Mouse (Mus musculus) 416B (cell line): Measurements from ENCODE around the gene Pappa.

ENCODE experiments used
- DNase-seq: peaks from one replicate; pipeline ENCODE4 v3.0.0; 2011; ENCODE audit warnings: low read depth

Pappa gene

DNA sequence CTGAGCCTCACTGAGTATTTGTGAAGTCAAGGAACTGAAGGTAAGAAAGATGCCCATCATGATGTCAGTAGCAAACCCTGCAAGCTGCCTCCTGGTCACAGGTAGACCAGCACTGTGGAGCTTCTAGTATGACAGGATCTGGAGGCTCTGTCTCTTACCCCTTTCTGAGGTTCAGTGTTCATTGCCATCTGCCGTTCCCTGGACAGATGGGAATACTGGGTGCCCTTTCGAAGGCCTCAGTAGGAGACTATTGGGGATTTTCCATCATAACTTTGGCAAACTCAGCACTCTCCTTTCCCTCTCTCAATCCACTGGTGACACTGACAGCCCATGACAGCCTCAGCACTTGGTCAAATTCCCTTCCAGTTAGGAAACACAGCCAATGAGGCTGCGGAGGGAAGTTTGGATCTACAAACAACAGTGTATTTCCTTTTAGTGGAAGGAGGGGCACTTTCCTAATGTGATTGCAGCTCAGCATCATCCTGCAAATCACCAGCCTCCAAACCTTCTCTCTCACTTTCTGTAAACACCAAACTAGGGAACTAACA lies 42.4 kb downstream of the Pappa start:
- no peak for DNase-seq

DNA sequence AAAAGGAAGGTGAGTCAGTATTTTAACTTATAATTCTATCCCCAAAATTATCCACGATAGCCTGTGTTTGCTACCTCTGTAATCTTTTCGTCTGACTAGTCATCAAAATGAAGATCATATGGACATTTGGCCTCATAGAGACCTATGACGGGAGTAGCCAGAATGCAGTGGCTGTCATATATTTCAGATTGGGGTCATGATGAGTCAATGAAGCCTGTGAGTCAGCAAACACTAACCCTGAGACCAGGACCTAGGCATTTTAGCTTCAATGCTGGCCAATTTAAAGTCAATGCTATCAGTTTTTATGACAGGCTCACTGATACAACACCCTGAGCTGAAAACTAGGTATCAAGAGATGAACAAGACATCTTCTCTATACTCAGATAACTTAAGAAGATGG lies 50.5 kb downstream of the Pappa start:
- DNase-seq = no peak

DNA sequence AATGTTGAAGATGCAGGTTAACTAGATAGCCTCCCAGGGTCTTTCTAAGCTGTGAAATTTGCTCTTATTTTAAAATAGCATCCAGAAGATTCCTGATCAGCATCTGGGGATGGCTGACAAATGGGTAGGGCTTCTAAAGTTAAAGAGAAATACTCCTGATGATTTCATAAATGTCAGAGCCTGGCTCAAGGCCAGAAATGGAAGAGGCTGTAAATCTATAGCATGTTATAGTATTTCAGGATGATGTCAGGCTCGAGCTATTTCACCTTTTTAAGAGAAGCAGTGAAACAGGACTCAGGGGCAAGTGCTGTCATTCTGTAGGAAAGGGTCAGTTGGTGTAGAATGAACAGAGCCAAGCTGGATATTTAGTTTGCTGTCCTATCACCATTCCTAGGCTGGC lies 54.2 kb downstream of the Pappa start:
- DNase-seq = no peak

DNA sequence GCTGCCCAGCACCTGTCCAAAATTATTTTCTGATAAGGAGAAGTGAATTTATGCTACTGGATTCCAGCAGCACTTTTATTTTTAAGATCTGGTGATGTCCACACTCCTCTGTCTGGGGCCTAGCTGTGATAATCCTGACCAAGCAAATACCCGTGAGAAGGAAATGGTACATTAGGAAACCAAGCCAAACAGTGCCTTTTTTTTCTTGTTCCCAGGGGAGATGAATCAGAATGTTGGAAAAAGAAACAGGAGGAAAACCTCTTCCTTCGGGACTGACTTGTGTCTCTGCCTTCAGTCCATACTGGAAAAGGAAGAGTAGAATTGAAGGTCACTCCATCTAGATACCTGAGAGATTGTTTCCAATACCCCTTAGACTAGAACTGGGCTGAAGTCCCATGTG lies 63.3 kb downstream of the Pappa start:
- DNase-seq = no peak

DNA sequence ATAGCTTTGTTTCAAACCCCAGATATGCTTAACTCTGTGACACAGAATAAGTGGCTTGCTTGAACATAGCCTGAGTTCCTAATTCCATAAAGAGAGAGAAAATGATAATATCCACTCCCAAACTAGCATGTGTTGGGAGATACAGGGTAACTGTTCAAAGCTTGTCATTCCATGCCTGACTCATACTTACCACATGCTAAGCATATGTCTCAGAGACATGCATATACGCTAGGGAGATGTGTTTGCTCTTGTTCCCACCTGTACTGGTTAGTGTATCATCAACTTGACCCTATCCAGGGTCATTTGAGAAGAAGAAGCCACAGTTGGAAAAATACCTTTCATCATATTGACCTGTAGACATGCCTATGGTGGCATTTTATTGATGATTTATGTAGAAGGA lies 63.7 kb downstream of the Pappa start:
- no peak for DNase-seq

DNA sequence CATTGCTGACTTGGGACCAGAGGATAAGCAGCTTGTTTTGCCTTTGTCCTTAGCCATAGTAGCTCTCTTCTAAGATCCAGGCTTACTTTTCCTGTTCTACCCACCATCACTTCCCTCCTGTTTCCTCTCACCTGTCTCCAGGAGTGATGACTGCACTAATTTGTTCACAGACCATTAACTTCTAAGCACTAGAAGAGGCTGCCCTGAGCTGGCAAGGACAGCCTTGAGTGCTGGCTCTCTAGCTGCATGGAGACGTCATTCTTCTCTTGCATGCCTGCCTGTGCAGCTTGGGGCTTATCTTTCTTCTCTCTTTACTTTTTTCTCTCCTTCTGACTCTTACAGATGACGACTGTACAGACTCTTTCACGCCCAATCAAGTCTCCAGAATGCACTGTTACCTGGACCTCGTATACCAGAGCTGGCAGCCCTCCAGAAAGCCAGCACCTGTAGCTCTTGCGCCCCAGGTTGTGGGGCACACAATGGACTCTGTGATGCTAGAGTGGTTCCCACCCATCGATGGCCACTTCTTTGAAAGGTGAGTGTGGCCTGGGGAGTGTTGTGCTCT lies 65.0 kb downstream of the Pappa start:
- no peak for DNase-seq

DNA sequence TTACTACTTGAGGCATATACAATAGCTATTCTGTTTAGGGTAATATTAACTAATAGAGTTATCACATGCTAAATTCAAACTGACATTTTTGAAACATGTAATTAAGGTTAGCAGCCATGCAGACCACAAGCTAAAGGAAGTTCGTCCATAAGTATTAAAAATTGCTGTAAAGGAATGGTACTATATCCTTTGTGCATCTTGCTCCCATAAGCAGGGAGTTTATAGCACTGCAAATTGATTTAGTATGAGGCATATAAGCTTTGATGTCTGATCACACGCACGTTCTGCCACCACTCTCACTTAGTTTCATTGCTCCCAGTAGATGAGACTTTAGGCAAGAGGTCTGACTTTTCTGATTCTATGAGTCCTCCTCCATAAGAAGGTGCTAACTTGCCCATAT lies 68.8 kb downstream of the Pappa start:
- no peak for DNase-seq

DNA sequence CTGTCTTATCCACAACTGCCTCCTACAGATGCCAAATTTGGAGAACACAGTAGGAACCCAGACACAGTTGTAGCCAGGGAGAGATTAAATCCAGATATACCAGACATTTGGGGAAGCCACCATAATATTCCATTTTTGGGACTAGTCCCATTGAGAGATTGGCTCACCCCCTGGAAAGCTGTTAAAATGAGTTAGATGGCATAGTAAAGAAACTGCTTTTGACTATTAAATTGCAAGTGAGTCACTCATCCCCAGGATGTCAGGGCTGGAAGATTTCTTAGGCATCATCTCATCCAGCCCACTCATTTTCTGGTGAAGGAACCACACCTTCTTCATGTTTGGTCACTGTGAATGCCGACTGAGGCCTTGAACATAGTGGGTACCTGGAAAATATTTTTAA lies 72.0 kb downstream of the Pappa start:
- DNase-seq = no peak

DNA sequence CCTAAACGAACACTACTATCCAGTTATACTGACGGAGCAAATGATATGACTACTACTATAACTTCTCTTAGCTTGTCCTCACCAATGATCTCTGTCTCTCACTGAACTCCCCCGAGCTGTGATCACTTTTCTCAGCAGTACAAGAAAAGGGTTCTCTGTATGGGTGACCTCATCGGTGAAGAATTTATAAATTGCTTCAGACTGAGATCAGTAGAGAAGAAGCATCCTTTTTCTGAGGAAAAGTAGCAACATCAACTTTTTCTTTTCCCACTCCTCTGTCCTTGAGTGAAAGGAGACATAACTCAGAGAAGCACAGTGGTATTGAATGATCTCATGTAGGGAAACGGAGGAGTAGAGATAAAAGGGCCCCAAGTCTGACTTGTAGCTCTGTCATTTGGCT lies 79.7 kb downstream of the Pappa start:
- DNase-seq = no peak

DNA sequence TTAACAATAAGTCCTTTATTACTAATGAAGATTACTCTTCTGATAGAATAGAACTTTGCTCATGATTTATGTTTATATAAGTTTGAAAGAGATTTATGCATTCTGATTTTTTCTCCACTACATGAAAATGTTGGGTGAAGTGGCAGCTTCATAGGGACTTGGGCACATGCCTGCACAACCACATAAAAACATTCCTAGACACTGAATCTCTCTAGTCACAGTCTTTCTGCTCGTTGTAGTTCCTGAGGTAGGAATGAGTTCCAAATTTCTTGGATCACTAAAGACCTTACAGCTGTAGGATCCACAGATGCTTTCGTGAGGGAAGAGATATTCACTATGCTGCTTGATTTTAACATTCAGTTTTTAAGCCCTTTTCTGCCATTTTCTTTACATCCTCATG lies 81.5 kb downstream of the Pappa start:
- no peak for DNase-seq

DNA sequence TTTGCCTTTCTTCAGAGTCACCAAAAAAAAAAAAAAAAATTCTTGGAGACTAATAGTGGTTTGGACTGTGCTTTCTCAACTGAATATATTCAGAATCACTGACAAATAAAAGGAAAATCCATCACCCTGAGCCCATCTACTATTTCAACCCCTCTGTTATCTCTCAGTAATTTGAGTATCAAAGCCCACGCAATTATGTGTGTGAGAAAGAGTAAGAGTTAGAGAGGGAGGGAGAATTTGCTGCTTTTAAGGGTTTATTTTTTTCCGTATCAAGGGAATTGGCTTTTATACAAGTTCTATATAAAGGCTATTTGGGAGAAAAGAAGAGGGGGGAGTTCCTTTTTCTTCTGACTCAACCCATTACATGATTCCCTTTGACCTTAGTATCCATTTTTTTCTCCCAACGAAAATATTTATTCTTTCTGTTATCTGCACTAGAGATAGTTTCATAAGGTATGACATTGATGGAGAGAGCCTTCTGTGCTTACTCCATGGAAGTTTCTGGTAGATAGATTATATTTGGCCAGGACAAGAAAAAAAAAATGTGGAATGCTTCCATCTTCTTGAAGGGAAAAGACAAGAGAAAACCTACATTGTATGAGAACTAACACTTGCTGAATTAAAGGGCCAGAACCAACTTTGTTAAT lies 85.5 kb downstream of the Pappa start:
- DNase-seq = no peak

DNA sequence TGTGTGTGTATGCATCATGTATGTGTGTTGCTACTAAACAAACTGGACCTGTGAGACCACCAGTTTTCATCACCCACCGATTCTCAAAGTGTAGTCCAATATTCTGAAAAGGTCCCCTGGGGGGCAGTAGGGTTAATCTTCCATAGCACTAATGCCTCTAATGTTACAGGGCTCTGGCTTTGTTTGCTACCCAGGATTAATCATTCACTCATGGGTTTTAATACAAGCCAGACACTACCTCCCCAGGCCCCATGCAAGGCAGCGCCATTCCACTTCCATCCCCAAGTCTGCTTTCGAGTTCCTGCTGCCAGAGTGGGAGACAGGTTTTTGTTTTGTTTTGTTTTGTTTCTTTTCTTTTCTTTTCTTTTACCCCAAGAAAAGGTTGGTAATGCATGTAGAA lies 92.7 kb downstream of the Pappa start:
- no peak for DNase-seq

DNA sequence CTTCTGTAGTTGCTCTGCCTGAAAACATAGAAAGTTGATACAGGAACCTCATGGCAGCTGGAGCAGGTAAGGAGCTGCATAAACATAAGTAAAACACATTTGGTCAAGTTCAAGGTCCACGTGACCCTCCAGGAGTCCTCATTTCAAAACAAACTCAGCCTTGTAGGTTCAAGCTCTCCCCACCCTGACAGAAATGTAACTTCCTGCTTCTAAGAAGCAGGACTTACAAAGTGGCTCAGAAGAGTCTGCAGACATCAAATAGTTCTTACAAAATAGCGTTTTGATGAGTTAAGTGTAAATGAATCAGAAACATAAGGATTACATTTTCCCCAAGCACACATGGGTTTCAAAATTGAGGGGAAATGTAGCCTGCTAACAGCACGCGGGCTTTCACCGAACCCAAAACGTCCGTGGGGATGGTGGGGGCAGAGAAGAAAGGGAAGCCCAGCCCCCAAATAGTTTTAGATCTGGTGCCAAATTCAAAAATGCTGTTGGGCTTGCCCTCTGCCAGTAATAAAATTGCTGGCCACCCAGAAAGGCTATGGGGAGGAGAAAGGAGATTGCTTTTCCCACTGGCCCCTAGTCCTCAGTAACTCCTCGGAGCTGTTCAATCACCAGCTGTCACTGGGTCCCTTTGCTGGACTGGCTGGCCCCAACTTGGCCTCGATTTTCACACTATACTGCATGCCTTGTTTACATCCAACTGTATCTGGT lies 93.8 kb downstream of the Pappa start:
- no peak for DNase-seq

DNA sequence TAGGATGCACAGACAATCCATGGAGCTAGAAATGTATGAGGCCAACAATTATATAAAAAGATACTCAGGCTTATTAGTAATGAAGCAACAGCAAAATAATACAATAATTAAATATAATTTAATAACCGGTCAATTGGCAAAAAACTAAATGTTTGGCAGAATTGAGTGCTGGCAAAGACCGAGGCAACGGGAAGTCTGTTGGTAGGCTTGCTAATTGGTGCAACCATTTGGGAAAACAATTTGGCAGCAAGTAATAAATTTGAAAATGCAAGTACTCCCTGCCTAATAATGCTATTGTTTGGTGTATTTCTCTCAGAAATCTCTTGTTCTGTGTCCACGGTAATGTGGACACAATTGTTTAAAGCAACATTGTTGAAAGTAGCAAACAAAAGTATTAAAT lies 99.9 kb downstream of the Pappa start:
- DNase-seq = no peak

DNA sequence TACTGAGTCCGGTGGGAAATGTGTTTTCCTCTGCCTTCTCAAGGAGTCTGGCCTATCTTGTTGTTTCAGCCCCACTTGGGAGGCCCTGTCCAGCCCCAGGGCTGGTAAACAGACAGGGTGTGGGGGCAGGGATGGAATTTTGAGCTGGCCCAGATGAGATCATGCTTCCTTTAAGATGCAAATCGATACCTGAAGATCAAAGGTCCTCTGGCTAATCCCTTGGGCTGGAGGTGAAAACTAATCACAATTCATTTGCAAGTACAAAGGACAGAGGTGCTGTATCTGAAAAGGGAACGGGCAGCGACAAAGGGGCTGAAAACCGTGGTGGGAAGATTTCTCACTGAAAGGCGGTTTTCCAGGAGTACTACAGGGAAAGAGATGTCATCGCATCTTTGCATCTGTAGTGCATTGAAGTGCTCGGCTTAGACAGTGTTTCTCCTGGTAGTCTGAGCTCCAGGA lies 114.6 kb downstream of the Pappa start:
- DNase-seq = no peak

DNA sequence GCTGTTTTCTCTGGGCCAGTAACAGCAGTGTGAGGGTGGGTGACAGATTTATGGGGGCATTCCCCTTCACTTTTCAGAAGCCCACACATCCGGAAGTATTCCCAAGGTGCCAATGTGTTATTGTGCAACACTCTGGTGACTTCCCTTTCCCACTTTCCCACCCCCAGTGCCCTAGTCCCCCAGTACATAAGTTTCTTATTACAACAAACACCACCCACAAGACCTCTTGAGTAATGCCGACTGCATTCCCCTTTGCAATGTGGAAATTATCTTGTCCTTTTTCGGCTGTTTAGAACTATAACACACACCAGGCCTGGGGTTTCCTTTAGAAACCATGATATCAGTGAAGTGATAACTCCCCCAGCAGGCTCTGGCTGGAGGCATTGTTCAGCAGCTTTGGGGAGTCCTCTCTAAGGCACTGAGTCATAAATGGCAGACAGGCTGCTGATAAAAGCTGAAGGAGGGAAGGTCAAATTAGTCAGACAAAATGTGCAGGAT lies 118.5 kb downstream of the Pappa start:
- no peak for DNase-seq

DNA sequence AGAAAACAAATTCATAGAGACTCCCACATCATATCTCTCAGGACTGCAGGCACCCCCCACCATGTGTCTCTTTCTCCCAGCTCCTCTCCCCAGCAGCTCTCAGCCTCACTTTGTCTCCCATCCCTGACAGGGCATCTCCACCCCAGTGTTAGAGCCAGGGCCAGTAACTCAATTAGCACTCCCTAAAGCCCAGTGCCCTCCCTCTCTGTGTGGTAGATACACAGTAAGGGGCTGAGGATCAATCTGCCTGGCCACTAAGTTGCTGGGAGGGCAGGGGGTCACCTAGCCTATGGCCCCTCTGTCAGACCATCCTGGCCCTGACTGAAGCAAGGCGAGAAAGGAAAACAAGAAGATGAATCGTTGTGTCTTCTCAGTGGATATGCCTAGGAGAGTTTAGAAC lies 119.3 kb downstream of the Pappa start:
- DNase-seq = no peak

DNA sequence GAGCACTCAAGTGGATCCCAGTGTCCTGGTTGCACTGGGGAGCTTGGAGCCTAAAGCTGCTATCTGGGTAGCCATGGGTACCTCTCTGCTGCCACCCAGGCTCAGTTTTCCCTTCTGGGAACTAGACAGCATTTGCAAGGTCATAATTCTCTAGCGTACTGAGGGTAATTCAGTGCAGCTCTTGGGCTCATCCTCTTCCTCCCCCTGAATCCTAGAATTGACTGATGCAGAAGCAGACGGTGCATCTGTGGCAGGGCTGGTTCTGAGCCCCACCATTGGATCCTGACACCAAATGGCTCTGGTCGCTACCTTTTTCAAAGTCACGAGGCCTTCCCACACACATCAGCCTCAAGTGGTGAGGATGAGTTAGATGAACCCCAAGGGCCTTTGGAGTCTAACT lies 121.0 kb downstream of the Pappa start:
- no peak for DNase-seq

DNA sequence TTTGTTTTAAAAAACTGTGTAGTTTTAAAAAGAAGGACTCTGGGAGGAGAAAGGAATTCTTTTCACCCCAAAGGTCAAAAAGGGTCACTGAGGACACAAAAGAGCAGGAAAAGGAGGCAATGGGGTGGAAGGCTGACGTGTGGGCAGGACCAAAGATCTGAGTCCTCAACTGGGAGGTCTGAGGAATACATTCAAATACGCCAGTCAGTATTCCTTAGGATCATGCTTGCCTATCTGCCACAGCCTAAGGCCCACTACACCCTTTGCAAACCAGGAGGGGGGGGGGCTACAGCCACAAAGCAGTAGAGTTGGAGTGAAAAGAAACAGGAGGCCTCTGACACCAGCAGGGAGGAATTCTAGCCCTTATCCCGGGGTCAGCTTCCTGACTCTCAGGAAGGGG lies 121.5 kb downstream of the Pappa start:
- DNase-seq = no peak

DNA sequence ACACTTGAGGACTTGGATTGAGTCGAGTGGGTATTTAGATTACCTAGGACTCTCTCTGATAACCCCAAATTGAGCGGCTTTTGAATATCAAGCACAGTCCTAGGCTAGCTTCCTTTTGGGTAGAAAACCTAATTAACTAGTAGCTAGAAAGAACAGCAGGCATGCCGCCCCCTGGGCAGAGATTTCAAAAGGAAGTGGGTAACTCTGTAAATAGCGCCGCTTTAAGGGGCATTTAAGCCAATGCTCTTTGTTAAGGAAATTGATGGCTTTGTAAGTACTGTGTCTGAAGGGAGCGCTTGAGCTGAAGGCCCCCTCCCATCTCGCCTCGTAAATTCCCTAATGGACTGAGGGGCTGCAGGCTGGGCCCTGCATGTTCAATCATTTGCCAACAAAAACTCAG lies 128.2 kb downstream of the Pappa start:
- DNase-seq = no peak

DNA sequence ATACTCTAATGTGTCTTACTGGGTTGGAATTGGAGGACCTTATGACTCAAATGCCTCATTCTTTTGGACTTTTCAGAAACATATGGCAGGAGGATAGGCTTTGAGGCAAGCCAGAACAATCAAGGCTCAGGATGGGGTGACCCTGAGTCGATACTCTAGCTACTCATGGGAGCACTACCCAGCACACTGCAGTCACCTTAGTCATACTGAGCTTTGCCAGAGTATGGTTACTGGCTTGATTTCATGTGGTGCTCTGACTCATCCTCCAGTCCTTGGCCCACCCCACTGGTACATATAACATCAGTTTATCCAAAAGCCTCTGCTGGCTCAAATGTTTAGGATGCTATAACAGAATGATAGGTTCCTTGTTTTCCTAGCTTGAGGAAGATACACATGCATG lies 130.1 kb downstream of the Pappa start:
- no peak for DNase-seq

DNA sequence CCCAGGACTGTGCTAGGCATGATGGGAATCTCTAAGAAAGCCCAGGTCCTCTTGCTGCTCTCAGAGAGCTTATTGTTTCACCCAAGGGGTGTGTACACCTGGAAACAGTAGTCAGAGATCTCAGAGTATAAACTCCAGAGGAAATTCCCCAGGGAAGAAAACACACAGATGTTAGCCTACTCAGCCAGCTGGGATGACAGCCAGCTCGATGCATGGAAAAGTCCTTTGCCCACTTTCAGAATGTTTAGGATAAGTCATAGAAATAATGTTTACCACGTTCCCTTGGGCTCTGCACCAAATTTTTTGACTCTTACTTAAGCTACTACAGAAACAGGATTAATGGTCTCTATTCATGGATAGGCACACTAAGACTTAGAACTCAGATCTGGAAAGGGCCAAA lies 143.1 kb downstream of the Pappa start:
- DNase-seq = no peak

DNA sequence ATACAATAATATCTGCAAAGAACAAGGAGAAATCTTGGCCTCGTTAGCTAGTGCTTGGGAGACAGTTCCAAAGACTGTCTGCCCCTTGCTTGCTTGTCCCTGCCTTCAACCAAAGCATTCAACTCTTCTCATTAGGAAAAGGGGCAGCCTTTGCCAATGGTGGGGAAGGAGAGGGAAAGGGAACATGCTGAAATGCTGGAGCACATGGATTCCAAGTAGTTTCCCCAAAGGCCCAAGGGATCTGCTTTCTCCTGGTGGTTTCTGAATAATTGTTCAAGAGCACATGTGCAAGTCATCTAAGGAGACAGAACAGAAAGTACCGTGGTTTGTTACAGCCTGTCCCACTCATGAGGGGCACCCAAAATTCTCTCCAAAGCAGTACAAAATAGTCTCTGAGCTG lies 146.0 kb downstream of the Pappa start:
- no peak for DNase-seq
